Mouse (Mus musculus) limb, embryonic 14.5 days (tissue): ENCODE measurements around the gene Cachd1. TPM values are rescaled to one million over a fixed set of nuclear protein-coding genes. Genes with fewer than 3 reads are reported as not detected.
A peak's percentile ranks its signal among the peaks of the same experiment; 100 is the strongest.

Experiments
- ATAC-seq: fragments of 200-750 bp; cut with Nextera tagmentation; 2 replicates; pipeline ENCODE4 v1.8.0; 2017; ENCODE audit warnings: low read depth, moderate number of reproducible peaks, moderate TSS enrichment; ENCODE audit not compliant: low FRiP score
- DNase-seq: peaks from one replicate; pipeline ENCODE4 v3.0.0-alpha.2; 2015; ENCODE audit warnings: low spot score
- H3K27ac ChIP-seq: fragments of 300-500 bp; sonication (generic); replicated peaks from 2 replicates; pipeline ENCODE4 v1.5.1; 2014; ENCODE audit warnings: low read depth, mild to moderate bottlenecking, low read length, moderate library complexity, mixed read lengths
- H3K27me3 ChIP-seq: fragments of 300-500 bp; sonication (generic); 2 replicates; pipeline ENCODE4 v1.6.1; 2014; ENCODE audit warnings: low read length, mixed read lengths; ENCODE audit not compliant: control insufficient read depth, insufficient read depth
- H3K36me3 ChIP-seq: fragments of 300-500 bp; sonication (generic); 2 replicates; pipeline ENCODE4 v1.6.1; 2014; ENCODE audit warnings: mild to moderate bottlenecking, low read length, moderate library complexity, mixed read lengths; ENCODE audit not compliant: control insufficient read depth, insufficient read depth
- H3K4me1 ChIP-seq: fragments of 300-500 bp; sonication (generic); 2 replicates; pipeline ENCODE4 v1.6.1; 2014; ENCODE audit warnings: antibody characterized with exemption, low read length, mixed read lengths; ENCODE audit not compliant: control insufficient read depth, insufficient read depth
- H3K4me2 ChIP-seq: fragments of 300-500 bp; sonication (generic); replicated peaks from 2 replicates; pipeline ENCODE4 v1.6.1; 2014; ENCODE audit warnings: low read depth, mild to moderate bottlenecking, low read length, moderate library complexity; ENCODE audit not compliant: severe bottlenecking
- H3K4me3 ChIP-seq: fragments of 300-500 bp; sonication (generic); replicated peaks from 2 replicates; pipeline ENCODE4 v1.5.1; 2014; ENCODE audit warnings: low read length
- H3K9ac ChIP-seq: fragments of 300-500 bp; sonication (generic); 2 replicates; pipeline ENCODE4 v1.6.1; 2014; ENCODE audit warnings: mild to moderate bottlenecking, low read depth, low read length, moderate library complexity; ENCODE audit not compliant: severe bottlenecking
- H3K9me3 ChIP-seq: fragments of 300-500 bp; sonication (generic); 2 replicates; pipeline ENCODE4 v1.6.1; 2016; ENCODE audit warnings: low read length; ENCODE audit not compliant: control insufficient read depth
- POLR2A ChIP-seq: fragments of 200-500 bp; IDR thresholded peaks from 2 replicates; pipeline ENCODE4 v1.8.0; 2012; ENCODE audit warnings: inconsistent platforms, mild to moderate bottlenecking, moderate library complexity, borderline replicate concordance; ENCODE audit not compliant: insufficient read depth, insufficient read length; ENCODE audit errors: extremely low read depth
- WGBS: fragments of 180-500 bp; shearing (Covaris S2); extraction: QIAGEN DNeasy Blood & Tissue Kit; methylation state at CpG from one replicate; pipeline ENCODE4 v1.1.7; 2014; 5-methylcytosine and 5-hydroxymethylcytosine counted together
- polyA plus RNA-seq, 2 experiments: library from polyadenylated mRNA; depleted of rRNA in 1 of 2; stranded (reverse) in 1 of 2; unstranded in 1 of 2; fragments of >200 nt; fragmentation: Nextera tagmentation in 1 of 2; extraction: Ambion mirVana in 1 of 2; gene quantifications; 2 replicates each; pipeline versions ENCODE4 v1.2.1 to v1.2.3; 2012 to 2014

The Cachd1 gene
- polyA plus RNA-seq, 2 experiments = 37.3 to 103 TPM

DNA sequence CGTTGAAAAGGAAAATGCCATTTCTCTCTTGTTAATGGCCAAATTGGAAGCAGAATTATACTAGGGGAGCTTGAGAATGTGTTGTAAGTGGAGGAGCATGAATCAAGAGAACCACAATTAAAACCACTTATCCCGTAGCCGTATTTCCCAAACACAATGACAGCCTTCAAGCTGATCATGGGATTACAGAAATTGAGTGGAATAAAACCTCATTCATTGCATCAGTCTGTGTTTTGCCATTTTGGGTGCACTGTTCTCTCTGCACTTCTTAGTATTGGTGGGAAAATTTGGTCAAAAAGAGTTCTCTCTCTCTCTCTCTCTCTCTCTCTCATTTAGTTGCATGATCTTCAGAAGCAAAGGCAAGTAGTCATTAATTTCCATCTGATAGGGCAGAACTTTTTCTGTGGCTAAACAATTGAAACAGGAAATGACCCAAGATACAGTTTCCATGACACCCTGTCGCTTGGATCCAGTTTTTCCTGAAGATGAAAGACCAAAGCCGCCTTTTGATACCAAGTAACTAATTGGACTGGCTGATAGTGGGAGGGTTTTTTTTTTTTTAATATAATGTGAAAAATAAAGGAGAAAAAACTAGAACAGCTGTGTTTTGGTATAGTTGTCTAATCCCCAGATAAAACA lies 34.7 kb downstream of the Cachd1 start:
- Histone ChIP-seq H3K4me3 (no peak overlapping the region), H3K9ac (no peak overlapping the region), H3K4me1 (peaks cover 7% of the 10 kb centered on the region; the same call in 1 of the 2 replicates), H3K9me3 (no peaks in the 10 kb centered on the region), H3K27ac (no peak overlapping the region), H3K36me3 (no peaks in the 10 kb centered on the region), H3K27me3 (no peaks in the 10 kb centered on the region), H3K4me2 (no peak overlapping the region)
- WGBS = 33% methylated on average over 5 of the region's 5 CpGs
- no peak for ATAC-seq
- no peak for TF ChIP-seq POLR2A
- no peak for DNase-seq

DNA sequence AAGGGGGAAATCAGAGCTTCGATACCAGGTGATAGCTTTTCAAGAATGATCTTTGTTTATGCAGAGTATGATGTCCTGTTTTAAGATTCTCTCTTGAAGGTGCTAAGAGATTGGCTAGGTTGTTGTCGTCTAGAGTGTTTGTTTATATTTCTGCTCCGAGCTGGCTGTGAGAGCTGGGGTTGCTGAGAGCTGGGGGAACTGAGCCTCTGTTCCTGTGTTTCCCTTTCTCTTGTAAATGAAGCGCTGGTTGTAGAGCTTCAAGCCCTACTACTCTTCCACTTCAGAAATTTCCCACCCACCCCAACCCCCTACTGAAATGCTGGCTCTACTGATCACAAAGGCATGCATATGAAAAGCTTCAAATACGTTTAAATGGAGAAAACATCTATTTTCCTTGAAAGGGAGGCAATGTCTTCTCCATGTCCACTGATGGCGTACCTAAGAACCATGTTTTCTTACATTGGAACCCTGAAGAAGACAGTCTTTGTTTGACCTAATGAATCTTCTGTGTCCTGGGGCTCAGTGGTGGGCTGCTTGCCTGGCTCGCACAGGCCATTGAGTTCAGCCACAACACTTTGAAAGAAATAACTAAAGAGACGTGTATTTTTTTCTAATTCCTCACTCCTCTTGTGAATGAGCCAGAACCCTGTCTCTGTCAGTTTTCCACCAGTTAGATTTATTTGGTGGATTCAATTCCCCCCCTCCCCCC lies 35.5 kb downstream of the Cachd1 start:
- peaks cover 7% of the 10 kb centered on the region; the same call in 1 of the 2 replicates for H3K4me1 ChIP-seq
- ATAC-seq (no peak), DNase-seq (no peak)
- TF ChIP-seq POLR2A = no peak
- H3K4me3 ChIP-seq = no peak overlapping the region
- no peaks in the 10 kb centered on the region for H3K9me3 ChIP-seq
- 46% methylated on average over 8 of the region's 8 CpGs for whole genome bisulfite sequencing
- no peaks in the 10 kb centered on the region for H3K36me3 ChIP-seq
- no peak overlapping the region for H3K9ac ChIP-seq
- no peak overlapping the region for H3K4me2 ChIP-seq
- H3K27me3 ChIP-seq = no peaks in the 10 kb centered on the region
- H3K27ac ChIP-seq = no peak overlapping the region

DNA sequence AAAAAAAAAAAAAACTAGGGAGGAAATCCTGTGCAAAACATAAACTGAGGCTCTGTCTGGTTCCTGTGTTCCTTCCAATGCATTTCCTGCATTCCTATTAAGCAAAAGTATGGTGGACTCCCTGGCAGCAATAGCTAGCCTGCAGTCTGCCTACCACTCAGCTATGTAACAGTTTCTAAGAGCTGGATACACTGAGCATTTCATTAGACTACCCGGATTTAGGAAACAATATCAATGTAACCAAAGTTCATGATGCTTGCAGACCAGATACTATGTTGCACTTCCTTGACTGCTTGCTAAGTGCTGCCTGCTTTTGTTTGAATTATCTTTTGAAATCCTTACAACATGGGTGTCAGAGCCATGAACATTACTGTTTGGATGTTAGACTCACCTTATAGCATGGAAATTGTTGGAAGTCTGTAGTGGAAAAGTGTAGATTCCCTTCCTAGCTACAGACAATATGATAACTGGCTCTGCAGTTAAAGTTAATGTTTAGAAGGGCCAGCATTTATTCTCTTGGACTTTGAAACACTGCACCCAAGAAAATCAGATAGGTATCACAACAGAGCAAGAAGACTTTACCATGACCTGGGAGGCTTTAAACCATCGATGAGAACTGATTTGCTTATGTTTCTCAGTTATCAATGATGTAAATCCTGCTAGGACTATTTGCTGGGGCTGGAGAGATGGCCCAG lies 37.4 kb downstream of the Cachd1 start:
- no peak overlapping the region for H3K27ac ChIP-seq
- H3K4me2 ChIP-seq = no peak overlapping the region
- H3K9ac ChIP-seq = no peak overlapping the region
- no peak overlapping the region for H3K4me3 ChIP-seq
- no peak for DNase-seq
- no peak for ATAC-seq
- peaks cover 7% of the 10 kb centered on the region; the same call in 1 of the 2 replicates for H3K4me1 ChIP-seq
- no peak for TF ChIP-seq POLR2A
- H3K36me3 ChIP-seq = no peaks in the 10 kb centered on the region
- WGBS = 92% methylated on average over 2 of the region's 2 CpGs
- no peaks in the 10 kb centered on the region for H3K27me3 ChIP-seq
- H3K9me3 ChIP-seq = no peaks in the 10 kb centered on the region

DNA sequence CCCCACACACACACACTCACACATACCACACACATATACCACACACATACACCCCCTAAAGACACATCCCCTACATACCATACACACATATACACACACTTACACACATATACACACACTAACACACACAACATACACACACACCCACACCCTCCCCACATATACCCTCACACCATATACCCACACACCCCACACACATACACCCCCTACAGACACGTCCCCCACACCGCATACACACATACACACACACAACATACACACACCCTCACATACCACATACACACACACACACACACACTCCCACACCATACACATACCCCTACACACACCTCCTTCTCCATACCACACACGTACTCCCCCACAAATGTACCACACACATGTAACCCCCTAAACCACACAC lies 42.8 kb downstream of the Cachd1 start:
- WGBS = 92% methylated on average over 3 of the region's 3 CpGs
- DNase-seq (no peak), ATAC-seq (no peak)
- H3K4me3 ChIP-seq = no peak overlapping the region
- H3K4me2 ChIP-seq = no peak overlapping the region
- H3K27me3 ChIP-seq = no peaks in the 10 kb centered on the region
- peaks cover 20% of the 10 kb centered on the region for H3K4me1 ChIP-seq
- H3K36me3 ChIP-seq = no peaks in the 10 kb centered on the region
- H3K9me3 ChIP-seq = no peaks in the 10 kb centered on the region
- no peak overlapping the region for H3K9ac ChIP-seq
- H3K27ac ChIP-seq = no peak overlapping the region
- no peak for TF ChIP-seq POLR2A

DNA sequence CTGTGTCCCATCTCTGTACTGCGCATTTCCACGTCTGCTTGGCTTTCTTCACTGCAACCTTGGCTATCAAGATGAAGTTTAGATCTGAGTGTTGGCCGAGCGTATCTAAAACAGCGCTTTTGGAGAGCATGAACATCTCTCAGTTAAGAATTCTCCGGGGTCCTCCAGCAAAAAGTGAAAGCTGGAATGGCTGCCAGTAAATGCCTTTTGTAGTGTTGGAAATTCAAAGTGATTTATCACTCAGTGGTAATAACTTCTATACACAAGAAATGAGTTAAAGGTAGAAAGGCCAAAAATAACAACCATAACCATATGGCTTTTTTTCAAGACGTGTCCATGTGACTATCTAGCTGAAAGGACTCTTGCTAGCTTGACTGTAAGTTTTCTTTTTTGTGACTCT lies 46.1 kb downstream of the Cachd1 start:
- no peaks in the 10 kb centered on the region for H3K9me3 ChIP-seq
- H3K4me2 ChIP-seq = no peak overlapping the region
- no peak overlapping the region for H3K27ac ChIP-seq
- no peak overlapping the region for H3K4me3 ChIP-seq
- H3K4me1 ChIP-seq = peaks cover 27% of the 10 kb centered on the region
- H3K27me3 ChIP-seq = no peaks in the 10 kb centered on the region
- H3K36me3 ChIP-seq = no peaks in the 10 kb centered on the region
- DNase-seq = peak; percentile 84
- H3K9ac ChIP-seq = no peak overlapping the region
- TF ChIP-seq POLR2A = no peak
- WGBS = 62% methylated on average over 7 of the region's 7 CpGs
- ATAC-seq = 0 out of 2 replicates have a peak, but pooled peaks have one; percentile 37
